Mouse (Mus musculus) midbrain, embryonic 15.5 days (tissue): ENCODE data around the gene Wdr86. TPM values are rescaled to one million over a fixed set of nuclear protein-coding genes. Genes with fewer than 3 reads are reported as not detected.
A peak's percentile ranks its signal among the peaks of the same experiment; 100 is the strongest.
"Not testable (repeated sequence)": the region's sequence is repeated elsewhere in the genome, so short reads cannot be mapped to it uniquely, and the experiment has no call there.

Source experiments
- ATAC-seq: fragments of 200-750 bp; cut with Nextera tagmentation; replicated peaks from 2 replicates; pipeline ENCODE4 v1.8.0; 2017; ENCODE audit warnings: moderate TSS enrichment
- H3K27ac ChIP-seq: fragments of 300-500 bp; sonication (generic); 2 replicates; pipeline ENCODE4 v1.5.1; 2015; ENCODE audit warnings: mild to moderate bottlenecking, inconsistent platforms
- H3K27me3 ChIP-seq: fragments of 300-500 bp; sonication (generic); replicated peaks from 2 replicates; pipeline ENCODE4 v1.6.1; 2015; ENCODE audit warnings: inconsistent platforms
- H3K36me3 ChIP-seq: fragments of 300-500 bp; sonication (generic); replicated peaks from 2 replicates; pipeline ENCODE4 v1.6.1; 2015; ENCODE audit warnings: inconsistent platforms
- H3K4me1 ChIP-seq: fragments of 300-500 bp; sonication (generic); 2 replicates; pipeline ENCODE4 v1.6.1; 2015; ENCODE audit warnings: inconsistent platforms
- H3K4me2 ChIP-seq: fragments of 300-500 bp; sonication (generic); 2 replicates; pipeline ENCODE4 v1.6.1; 2015; ENCODE audit warnings: inconsistent platforms, mild to moderate bottlenecking, moderate library complexity
- H3K4me3 ChIP-seq: fragments of 300-500 bp; sonication (generic); 2 replicates; pipeline ENCODE4 v1.5.1; 2015; ENCODE audit warnings: mild to moderate bottlenecking, inconsistent platforms
- H3K9ac ChIP-seq: fragments of 300-500 bp; sonication (generic); 2 replicates; pipeline ENCODE4 v1.6.1; 2015; ENCODE audit warnings: mild to moderate bottlenecking, inconsistent platforms
- H3K9me3 ChIP-seq: fragments of 300-500 bp; sonication (generic); 2 replicates; pipeline ENCODE4 v1.6.1; 2016; ENCODE audit warnings: inconsistent platforms
- WGBS: fragments of 180-500 bp; shearing (Covaris S2); methylation state at CpG from one replicate; pipeline ENCODE4 v1.1.7; 2015; ENCODE audit warnings: mixed read lengths; 5-methylcytosine and 5-hydroxymethylcytosine counted together
- polyA plus RNA-seq: library from polyadenylated mRNA; unstranded; fragments of >200 nt; fragmentation: Nextera tagmentation; extraction: Ambion mirVana; gene quantifications from 2 replicates; pipeline ENCODE4 v1.2.1, GENCODE M21; 2015

Wdr86 gene
- 6.7 and 8.6 TPM in 2 replicates for polyA plus RNA-seq

- Histone ChIP-seq H3K27me3 (peaks cover 31% of the 10 kb centered on the region), H3K27ac (no peak within 1 kb of the TSS), H3K4me2 (peak within 1 kb of the TSS; percentile 55), H3K4me1 (peaks cover 24% of the 10 kb centered on the region), H3K9ac (peak within 1 kb of the TSS; percentile 23), H3K4me3 (peak within 1 kb of the TSS; percentile 39), H3K9me3 (no peaks in the 10 kb centered on the region), H3K36me3 (no peaks in the 10 kb centered on the region)
- no peak; the same call in 1 of the 2 replicates for ATAC-seq
- under 1% methylated on average over 23 of the region's 23 CpGs for WGBS
These were observed at the start of gene Wdr86 for GRCm38 (mm10) chr5:24730488-24730871. TSS of gene Wdr86 (minus strand) at chr5:24730727.

DNA sequence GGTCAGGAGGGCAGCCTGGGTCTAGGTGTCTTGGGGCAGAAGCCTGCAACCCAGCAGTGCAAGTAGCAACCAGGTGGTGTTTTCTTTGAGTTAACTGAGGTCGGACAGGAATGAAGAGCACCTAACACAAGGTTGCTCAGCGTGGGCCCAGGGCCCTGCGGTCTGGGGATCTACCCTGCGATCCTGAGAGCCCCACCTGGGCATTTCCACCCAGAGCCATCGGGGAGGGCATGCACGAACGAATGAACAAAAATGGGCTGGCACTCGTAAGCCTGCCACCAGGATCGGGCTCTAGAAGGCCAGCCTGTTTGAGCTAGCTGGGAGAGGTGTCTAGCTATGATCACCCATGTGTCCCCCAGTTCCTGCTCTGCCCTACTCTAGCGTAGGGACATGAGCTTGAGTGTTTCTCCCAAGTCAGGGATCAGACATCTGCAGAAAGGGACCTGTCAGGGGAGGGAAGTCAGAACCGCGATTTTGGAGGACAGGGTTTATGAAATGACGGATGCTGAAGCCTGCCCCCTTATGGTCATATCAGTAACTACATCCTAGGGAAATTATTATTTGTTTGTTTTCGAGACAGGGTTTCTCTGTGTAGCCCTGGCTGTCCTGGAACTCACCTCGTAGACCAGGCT is 49.5 kb upstream of the Wdr86 start:
- Histone ChIP-seq H3K27me3 (peaks cover 6% of the 10 kb centered on the region; the same call in 1 of the 2 replicates), H3K4me3 (no peak overlapping the region), H3K9ac (no peak overlapping the region), H3K9me3 (no peaks in the 10 kb centered on the region), H3K4me1 (peaks cover 7% of the 10 kb centered on the region; the same call in 1 of the 2 replicates), H3K36me3 (no peaks in the 10 kb centered on the region), H3K27ac (no peak overlapping the region), H3K4me2 (no peak overlapping the region)
- ATAC-seq = no peak
- WGBS = 48% methylated on average over 15 of the region's 15 CpGs

DNA sequence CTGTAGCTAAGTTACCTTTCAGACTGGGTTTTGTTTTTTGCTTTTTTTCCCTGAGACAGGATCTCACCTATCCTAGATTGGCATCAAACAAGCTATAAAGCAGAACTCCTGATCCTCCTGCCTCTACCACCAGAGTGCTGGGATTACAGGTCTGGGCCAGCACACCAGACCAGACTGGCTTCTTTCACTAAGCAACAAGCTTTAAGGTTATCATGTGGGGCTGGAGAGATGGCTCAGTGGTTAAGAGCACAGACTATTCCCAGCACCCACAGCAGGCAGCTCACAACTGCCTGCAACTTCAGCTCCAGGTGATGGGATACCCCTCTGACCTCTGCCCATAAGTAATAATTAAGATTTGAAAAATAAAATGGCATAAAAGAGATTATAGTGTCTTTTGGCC is 48.8 kb upstream of the Wdr86 start:
- ATAC-seq = no peak
- no peaks in the 10 kb centered on the region for H3K36me3 ChIP-seq
- no peaks in the 10 kb centered on the region for H3K9me3 ChIP-seq
- H3K4me2 ChIP-seq = no peak overlapping the region
- no peak overlapping the region for H3K4me3 ChIP-seq
- no peak overlapping the region for H3K27ac ChIP-seq
- H3K9ac ChIP-seq = no peak overlapping the region
- H3K4me1 ChIP-seq = peaks cover 7% of the 10 kb centered on the region; the same call in 1 of the 2 replicates
- H3K27me3 ChIP-seq = peaks cover 6% of the 10 kb centered on the region; the same call in 1 of the 2 replicates

GRCm38 (mm10) chr5:24778843-24779140 is 48.3 kb upstream of the Wdr86 start:
- Histone ChIP-seq H3K4me3 (peak overlapping the region; percentile 5; the same call in 1 of the 2 replicates), H3K27ac (no peak overlapping the region), H3K36me3 (no peaks in the 10 kb centered on the region), H3K27me3 (peaks cover 6% of the 10 kb centered on the region; the same call in 1 of the 2 replicates), H3K9ac (no peak overlapping the region), H3K9me3 (no peaks in the 10 kb centered on the region), H3K4me1 (peaks cover 7% of the 10 kb centered on the region; the same call in 1 of the 2 replicates), H3K4me2 (peak overlapping the region; percentile 41)
- WGBS = 28% methylated on average over 13 of the region's 13 CpGs
- ATAC-seq = no peak

DNA sequence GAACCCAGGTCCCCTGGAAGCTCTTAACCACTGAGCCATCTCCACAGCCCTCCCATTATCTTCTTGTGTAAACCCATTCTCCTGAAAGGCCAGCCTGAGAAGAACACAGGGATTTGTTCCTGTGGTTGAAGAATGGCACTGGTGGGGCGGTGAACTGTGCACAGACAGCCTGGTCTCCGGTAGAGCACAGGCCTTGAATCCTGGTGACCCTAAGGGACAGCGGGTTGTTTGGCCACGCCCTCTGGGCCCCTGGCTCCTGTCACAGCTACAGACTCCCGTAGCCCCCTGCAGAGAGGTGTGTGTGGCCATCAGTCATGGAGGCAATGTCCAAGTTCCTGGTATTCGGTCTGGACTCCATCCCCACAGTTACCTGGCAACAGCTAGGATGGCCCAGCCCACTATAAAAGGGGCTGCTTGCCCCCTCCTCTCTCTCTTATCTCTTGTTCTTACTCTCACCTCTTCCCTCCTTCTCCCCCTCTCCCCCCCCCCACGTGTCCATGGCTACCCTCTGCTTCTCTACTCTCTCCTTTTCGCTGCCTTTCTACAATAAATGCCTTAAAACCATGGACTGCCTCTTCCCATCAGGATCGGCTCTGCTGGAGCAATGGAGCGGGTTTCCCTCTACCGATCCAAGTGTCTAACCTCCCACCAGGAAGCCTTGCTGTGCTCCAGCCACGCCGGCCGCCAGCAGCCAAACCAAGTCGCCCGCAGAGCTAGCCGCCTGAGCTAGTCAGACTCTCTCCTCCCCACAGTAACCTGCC is 47.7 kb upstream of the Wdr86 start:
- 10% methylated on average over 17 of the region's 17 CpGs for WGBS
- peak overlapping the region; percentile 5; the same call in 1 of the 2 replicates for H3K4me3 ChIP-seq
- peaks cover 6% of the 10 kb centered on the region; the same call in 1 of the 2 replicates for H3K27me3 ChIP-seq
- no peaks in the 10 kb centered on the region for H3K9me3 ChIP-seq
- no peak overlapping the region for H3K9ac ChIP-seq
- H3K27ac ChIP-seq = no peak overlapping the region
- peak overlapping the region; percentile 41 for H3K4me2 ChIP-seq
- ATAC-seq = no peak
- no peaks in the 10 kb centered on the region for H3K36me3 ChIP-seq
- peaks cover 7% of the 10 kb centered on the region; the same call in 1 of the 2 replicates for H3K4me1 ChIP-seq

GRCm38 (mm10) chr5:24776681-24777080 is 46.2 kb upstream of the Wdr86 start:
- Histone ChIP-seq H3K9ac (no peak overlapping the region), H3K27me3 (peaks cover 6% of the 10 kb centered on the region; the same call in 1 of the 2 replicates), H3K27ac (no peak overlapping the region), H3K4me2 (no peak overlapping the region), H3K4me1 (peaks cover 7% of the 10 kb centered on the region; the same call in 1 of the 2 replicates), H3K36me3 (no peaks in the 10 kb centered on the region), H3K4me3 (no peak overlapping the region), H3K9me3 (no peaks in the 10 kb centered on the region)
- 71% methylated on average over 4 of the region's 4 CpGs for WGBS
- no peak for ATAC-seq

- H3K27me3 ChIP-seq, H3K4me2 ChIP-seq, H3K9ac ChIP-seq, ATAC-seq, H3K9me3 ChIP-seq, H3K36me3 ChIP-seq, H3K4me3 ChIP-seq, H3K27ac ChIP-seq, H3K4me1 ChIP-seq: not testable (repeated sequence)
- 80% methylated on average over 16 of the region's 16 CpGs for WGBS
These were observed 44.0 kb upstream of the Wdr86 start for GRCm38 (mm10) chr5:24774549-24774948.

DNA sequence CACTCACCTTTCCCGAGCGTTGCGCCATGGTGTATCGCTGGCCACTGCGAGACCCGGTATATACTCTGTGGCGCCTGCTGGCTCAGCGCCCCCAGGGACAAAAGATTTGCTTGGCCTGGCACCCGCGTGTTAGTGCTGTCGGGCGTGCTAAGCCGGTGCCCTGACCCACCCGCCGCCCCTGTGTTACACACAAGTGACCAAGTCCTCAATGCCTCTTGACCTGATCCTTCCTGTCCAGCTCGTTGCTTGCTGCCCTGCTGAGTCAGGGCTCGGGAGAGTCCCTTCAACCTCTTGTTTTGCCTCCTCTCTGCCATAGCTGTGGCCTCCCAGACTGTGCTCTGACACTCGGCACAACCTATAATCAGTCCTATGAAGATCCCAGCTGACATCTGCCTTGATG is 27.3 kb upstream of the Wdr86 start, which contains the start of gene Crygn:
Gene Crygn, minus strand, starts transcription at position 193 of the 400 bp plus-strand sequence.
- no peak within 1 kb of the TSS for H3K4me3 ChIP-seq
- H3K9me3 ChIP-seq = no peaks in the 10 kb centered on the region
- no peaks in the 10 kb centered on the region for H3K27me3 ChIP-seq
- no peak within 1 kb of the TSS for H3K27ac ChIP-seq
- H3K36me3 ChIP-seq = no peaks in the 10 kb centered on the region
- no peaks in the 10 kb centered on the region for H3K4me1 ChIP-seq
- no peak within 1 kb of the TSS for H3K9ac ChIP-seq
- 39% methylated on average over 18 of the region's 18 CpGs for whole genome bisulfite sequencing
- ATAC-seq = no peak
- H3K4me2 ChIP-seq = no peak within 1 kb of the TSS

GRCm38 (mm10) chr5:24756931-24757330 is 26.4 kb upstream of the Wdr86 start:
- Histone ChIP-seq H3K4me2 (no peak overlapping the region), H3K36me3 (no peaks in the 10 kb centered on the region), H3K4me1 (peaks cover 1% of the 10 kb centered on the region), H3K27me3 (no peaks in the 10 kb centered on the region), H3K4me3 (no peak overlapping the region), H3K27ac (no peak overlapping the region), H3K9me3 (no peaks in the 10 kb centered on the region), H3K9ac (no peak overlapping the region)
- no peak for ATAC-seq
- WGBS = 59% methylated on average over 3 of the region's 3 CpGs

- H3K9ac ChIP-seq = no peak overlapping the region
- no peak overlapping the region for H3K4me3 ChIP-seq
- WGBS = 10% methylated on average over 2 of the region's 2 CpGs
- H3K9me3 ChIP-seq = no peaks in the 10 kb centered on the region
- H3K36me3 ChIP-seq = no peaks in the 10 kb centered on the region
- no peak overlapping the region for H3K27ac ChIP-seq
- H3K4me1 ChIP-seq = peaks cover 19% of the 10 kb centered on the region
- peak overlapping the region; percentile 90 for H3K4me2 ChIP-seq
- ATAC-seq = no peak
- H3K27me3 ChIP-seq = no peaks in the 10 kb centered on the region
These were observed 21.6 kb upstream of the Wdr86 start for GRCm38 (mm10) chr5:24752175-24752498.

DNA sequence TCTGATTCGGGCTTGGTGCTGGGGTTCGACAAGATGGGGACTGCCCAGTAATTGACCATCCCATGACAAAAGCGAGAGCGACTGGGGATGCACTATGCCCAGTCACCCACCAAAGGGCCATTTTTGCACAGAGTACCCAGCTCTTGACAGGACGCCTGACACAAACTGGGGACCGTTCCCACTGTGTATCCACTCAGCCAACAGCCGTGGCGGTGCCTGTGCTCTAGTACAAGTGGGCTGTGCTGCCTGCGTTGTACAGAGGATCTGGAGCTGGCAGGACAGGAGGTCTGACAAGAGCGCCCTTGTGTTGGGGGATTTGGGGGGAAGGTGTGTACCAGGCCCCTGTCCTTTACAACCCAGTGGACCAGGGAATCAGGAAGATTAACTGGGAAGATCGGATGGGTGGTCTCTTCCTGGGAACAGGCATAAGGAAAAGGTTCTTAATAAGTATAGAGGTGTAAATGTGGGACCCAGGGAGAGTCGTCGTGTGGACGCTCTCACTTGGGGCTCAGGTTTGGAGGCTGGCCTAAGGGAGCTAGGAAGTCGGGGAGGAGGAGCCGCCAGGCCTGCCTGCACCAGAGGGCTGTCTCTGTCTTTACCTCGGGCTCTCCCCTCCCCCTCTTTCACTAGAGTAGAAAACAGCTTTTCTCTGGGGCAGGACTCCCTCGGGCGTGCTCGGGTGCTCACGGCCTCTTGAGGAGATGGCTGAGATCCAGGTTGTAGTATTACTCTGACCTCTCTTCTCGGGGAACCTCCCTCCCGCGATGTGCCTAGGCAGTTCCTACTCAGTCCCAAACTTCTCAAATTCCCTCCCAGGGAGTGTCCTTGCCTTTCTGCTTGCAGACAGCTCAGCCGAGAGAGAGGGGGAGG is 21.0 kb upstream of the Wdr86 start:
- H3K4me3 ChIP-seq = peak overlapping the region; percentile 65
- no peaks in the 10 kb centered on the region for H3K36me3 ChIP-seq
- peak overlapping the region; percentile 90 for H3K4me2 ChIP-seq
- no peaks in the 10 kb centered on the region for H3K9me3 ChIP-seq
- H3K27ac ChIP-seq = peak overlapping the region; percentile 82
- peaks cover 19% of the 10 kb centered on the region for H3K4me1 ChIP-seq
- H3K9ac ChIP-seq = peak overlapping the region; percentile 60
- peak; percentile 64 for ATAC-seq
- H3K27me3 ChIP-seq = no peaks in the 10 kb centered on the region
- 2% methylated on average over 25 of the region's 25 CpGs for WGBS
